Comparison of ENCODE assay signal across 9 mouse cellular contexts in genomic region chr4:148743414-148743844, GRCm38 (mm10).
A peak's percentile ranks its signal among the peaks of the same experiment; 100 is the strongest.
DNase-seq lines count a peak whose midpoint lies in the region; ATAC-seq and TF ChIP-seq lines count a peak whose summit lies in the region.
"Had no signal": no experiment of that assay in that cellular context is flagged by ENCODE, and none has a peak within 500 bp of the region (broad histone marks: within the 10 kb centered on the region; RNA-seq: fewer than 3 reads in every experiment).

No protein-coding gene starts in this region.

- H3ac ChIP-seq in myocyte (ENCODE audit: control insufficient read depth, insufficient read length), result no peak overlapping the region

- H3K27me3 ChIP-seq in intestine, embryonic 16.5 days (replicated peaks; ENCODE audit: control insufficient read depth, insufficient read depth, low read length), result peaks cover 9% of the 10 kb centered on the region; the same call in 1 of the 2 replicates
- peaks cover 4% of the 10 kb centered on the region for H3K27me3 ChIP-seq in intestine, embryonic 15.5 days (replicated peaks)
- H3K27me3 ChIP-seq in embryonic facial prominence, embryonic 10.5 days (replicated peaks; ENCODE audit: low read depth, poor library complexity, severe bottlenecking), result peaks cover 97% of the 10 kb centered on the region
- H3K27me3 ChIP-seq in hindbrain, embryonic 13.5 days, result peaks cover 41% of the 10 kb centered on the region
- peaks cover 35% of the 10 kb centered on the region for H3K27me3 ChIP-seq in myocyte (ENCODE audit: control insufficient read depth, insufficient read depth, insufficient read length)

- H3K4me3 ChIP-seq in intestine, embryonic 16.5 days (ENCODE audit: low read length), result no peak overlapping the region
- no peak overlapping the region for H3K4me3 ChIP-seq in intestine, embryonic 15.5 days (replicated peaks)
- H3K4me3 ChIP-seq in embryonic facial prominence, embryonic 10.5 days, result peak overlapping the region; percentile 66
- H3K4me3 ChIP-seq in hindbrain, embryonic 13.5 days, result peak overlapping the region; percentile 45; the same call in 1 of the 2 replicates
- H3K4me3 ChIP-seq in myocyte, result no peak overlapping the region

- peak overlapping the region; percentile 97; the same call in 1 of the 2 replicates for H3K4me2 ChIP-seq in intestine, embryonic 16.5 days (ENCODE audit: low read depth, low read length)
- H3K4me2 ChIP-seq in intestine, embryonic 15.5 days (replicated peaks), result no peak overlapping the region
- H3K4me2 ChIP-seq in hindbrain, embryonic 13.5 days, result peak overlapping the region; percentile 74
- H3K4me2 ChIP-seq in myocyte (ENCODE audit: low read depth), result peak overlapping the region; percentile 8

- intact Hi-C loops in gastrocnemius, postnatal 36 days (cut with DNase I), result loop anchor here (2.0 kb wide), 2 partner anchors 157 to 327 kb away; no protein-coding TSS in a partner anchor

- H3K9me3 ChIP-seq in intestine, embryonic 16.5 days (ENCODE audit: control insufficient read depth, low read length), result no peaks in the 10 kb centered on the region
- no peaks in the 10 kb centered on the region for H3K9me3 ChIP-seq in intestine, embryonic 15.5 days
- H3K9me3 ChIP-seq in embryonic facial prominence, embryonic 10.5 days, result no peaks in the 10 kb centered on the region
- no peaks in the 10 kb centered on the region for H3K9me3 ChIP-seq in hindbrain, embryonic 13.5 days

- H3K4me1 ChIP-seq in intestine, embryonic 16.5 days (ENCODE audit: control insufficient read depth, insufficient read depth, low read length), result peaks cover 13% of the 10 kb centered on the region; the same call in 1 of the 2 replicates
- H3K4me1 ChIP-seq in intestine, embryonic 15.5 days (replicated peaks), result peaks cover 12% of the 10 kb centered on the region; the same call in 1 of the 2 replicates
- H3K4me1 ChIP-seq in embryonic facial prominence, embryonic 10.5 days, result peaks cover 56% of the 10 kb centered on the region
- peaks cover 40% of the 10 kb centered on the region for H3K4me1 ChIP-seq in hindbrain, embryonic 13.5 days (replicated peaks)

- no peak overlapping the region for H3K27ac ChIP-seq in intestine, embryonic 16.5 days (ENCODE audit: low read length)
- H3K27ac ChIP-seq in intestine, embryonic 15.5 days, result no peak overlapping the region
- peak overlapping the region; percentile 83; the same call in 1 of the 2 replicates for H3K27ac ChIP-seq in embryonic facial prominence, embryonic 10.5 days (replicated peaks)
- H3K27ac ChIP-seq in hindbrain, embryonic 13.5 days, result peak overlapping the region; percentile 55
- H3K27ac ChIP-seq: liver, embryonic 14.5 days had no signal

- H3K36me3 ChIP-seq in intestine, embryonic 16.5 days (ENCODE audit: control insufficient read depth, insufficient read depth, low read length), result no peaks in the 10 kb centered on the region
- no peaks in the 10 kb centered on the region for H3K36me3 ChIP-seq in intestine, embryonic 15.5 days
- no peaks in the 10 kb centered on the region for H3K36me3 ChIP-seq in embryonic facial prominence, embryonic 10.5 days (replicated peaks)
- no peaks in the 10 kb centered on the region for H3K36me3 ChIP-seq in hindbrain, embryonic 13.5 days
- no peaks in the 10 kb centered on the region for H3K36me3 ChIP-seq in myocyte (ENCODE audit: control insufficient read depth, insufficient read depth)

- H3K79me2 ChIP-seq in myocyte (ENCODE audit: control insufficient read depth, insufficient read depth), result no peaks in the 10 kb centered on the region

- peak overlapping the region; percentile 73; the same call in 1 of the 2 replicates for H3K9ac ChIP-seq in intestine, embryonic 16.5 days (ENCODE audit: low read depth, low read length)
- H3K9ac ChIP-seq in intestine, embryonic 15.5 days, result no peak overlapping the region
- H3K9ac ChIP-seq in hindbrain, embryonic 13.5 days, result no peak overlapping the region
- H3K9ac ChIP-seq: liver, embryonic 14.5 days had no signal

- ATAC-seq in intestine, embryonic 16.5 days, result peak; percentile 12; the same call in 1 of the 2 replicates
- no peak for ATAC-seq in intestine, embryonic 15.5 days
- ATAC-seq in hindbrain, embryonic 13.5 days (ENCODE audit: low FRiP score), result peak; percentile 34; the same call in 1 of the 2 replicates

- 45% methylated on average over 11 of the region's 11 CpGs for WGBS in intestine, embryonic 16.5 days
- WGBS in intestine, embryonic 15.5 days, result 37% methylated on average over 11 of the region's 11 CpGs
- WGBS in embryonic facial prominence, embryonic 10.5 days, result 15% methylated on average over 11 of the region's 11 CpGs
- 21% methylated on average over 11 of the region's 11 CpGs for WGBS in hindbrain, embryonic 13.5 days

- DNase-seq in embryonic facial prominence, embryonic 10.5 days (ENCODE audit: low spot score), result no peak
- no peak for DNase-seq in right cerebral cortex, postnatal 36 days (ENCODE audit: low spot score in 2 of 2)
- no peak for DNase-seq in gastrocnemius, postnatal 36 days
- no peak for DNase-seq in ovary, postnatal 36 days (ENCODE audit: low spot score)

- TF ChIP-seq POLR2A in myocyte (IDR thresholded peaks at IDR 0.05; ENCODE audit: insufficient read length, low read depth), result no peak

TF ChIP-seq in myocyte, 11 proteins besides CTCF, POLR2A, EP300 and RAD21:
- TF ChIP-seq SRF (IDR thresholded peaks at IDR 0.05; ENCODE audit: control insufficient read depth, insufficient read length, low read depth) (no peak), CEBPB (IDR thresholded peaks at IDR 0.05; ENCODE audit: insufficient read depth, poor library complexity, severe bottlenecking) (no peak), MYOD1 (IDR thresholded peaks at IDR 0.05; ENCODE audit: control insufficient read depth in 1 of 3, insufficient read length in 2 of 3, low read depth in 2 of 3) (no peak), MAX (IDR thresholded peaks at IDR 0.05; ENCODE audit: low read depth) (no peak), MYOG (IDR thresholded peaks at IDR 0.05; ENCODE audit: control insufficient read depth in 1 of 3, insufficient read depth in 1 of 3, insufficient read length in 2 of 3, low read depth in 2 of 3) (no peak), E2F4 (IDR thresholded peaks at IDR 0.05; ENCODE audit: insufficient read depth) (no peak), USF1 (IDR thresholded peaks at IDR 0.05; ENCODE audit: low read depth) (no peak), TCF3 (IDR thresholded peaks at IDR 0.05; ENCODE audit: insufficient read length, low read depth) (no peak), REST (IDR thresholded peaks at IDR 0.05; ENCODE audit: insufficient read depth, insufficient read length) (no peak), TCF12 (IDR thresholded peaks at IDR 0.05; ENCODE audit: insufficient read depth, poor library complexity, severe bottlenecking) (no peak), POLR2AphosphoS2 (IDR thresholded peaks at IDR 0.05; ENCODE audit: insufficient read length, low read depth) (no peak)

Comparison
In these comparisons a context has a peak if more than half of its experiments do, and no peak if none do; other contexts are left out.
1. H3K27ac ChIP-seq: peak in embryonic facial prominence, embryonic 10.5 days (single experiment) and hindbrain, embryonic 13.5 days (single experiment); none in intestine, embryonic 16.5 days (single experiment) and intestine, embryonic 15.5 days (single experiment).
2. H3K4me3 ChIP-seq: peak in embryonic facial prominence, embryonic 10.5 days (single experiment) and hindbrain, embryonic 13.5 days (single experiment); none in intestine, embryonic 16.5 days (single experiment), intestine, embryonic 15.5 days (single experiment) and myocyte (single experiment).